ENCODE assay signal across 25 mouse cellular contexts in the genomic region with DNA sequence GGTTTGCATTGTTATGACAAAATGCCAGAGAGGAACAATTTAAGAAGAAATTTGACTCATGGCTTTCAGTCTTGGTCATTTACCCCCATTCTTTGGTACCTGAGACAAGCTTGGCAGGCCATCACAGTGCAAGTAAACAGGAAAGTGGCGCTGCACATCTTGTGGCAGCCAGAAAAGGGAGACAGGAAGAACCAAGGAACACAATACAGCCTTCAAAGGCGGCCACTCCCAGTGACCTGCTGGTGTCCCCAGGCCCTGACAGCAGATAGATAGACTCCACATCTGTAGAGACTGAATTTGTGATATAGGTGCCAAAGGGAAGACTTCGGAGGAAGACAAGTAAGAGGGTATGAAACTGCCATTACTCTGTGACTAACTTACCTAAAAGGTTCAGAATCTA. TPM values are rescaled to one million over a fixed set of nuclear protein-coding genes. Genes with fewer than 3 reads are reported as not detected.
DNase-seq lines count a peak whose midpoint lies in the region; ATAC-seq lines count a peak whose summit lies in the region.
"Had no signal": no experiment of that assay in that cellular context is flagged by ENCODE, and none has a peak within 500 bp of the region (broad histone marks: within the 10 kb centered on the region; RNA-seq: fewer than 3 reads in every experiment).

No protein-coding gene starts in this region.

- H3K27ac ChIP-seq in kidney, embryonic 15.5 days, result no peak overlapping the region
- H3K27ac ChIP-seq: embryonic facial prominence, embryonic 10.5 days; embryonic facial prominence, embryonic 15.5 days; forebrain, embryonic 12.5 days; hindbrain, embryonic 15.5 days; left cerebral cortex, adult 2 months; limb, embryonic 12.5 days; liver, embryonic 15.5 days; midbrain, embryonic 13.5 days had no signal

- H3K4me3 ChIP-seq in kidney, embryonic 15.5 days (replicated peaks), result no peak overlapping the region
- H3K4me3 ChIP-seq: embryonic facial prominence, embryonic 10.5 days; embryonic facial prominence, embryonic 15.5 days; forebrain, embryonic 12.5 days; hindbrain, embryonic 15.5 days; left cerebral cortex, adult 2 months; limb, embryonic 12.5 days; liver, embryonic 15.5 days; megakaryocyte, embryonic 14.5 days; midbrain, embryonic 13.5 days had no signal

- H3K9me3 ChIP-seq in kidney, embryonic 15.5 days (replicated peaks), result no peaks in the 10 kb centered on the region
- H3K9me3 ChIP-seq: embryonic facial prominence, embryonic 10.5 days; embryonic facial prominence, embryonic 15.5 days; liver, embryonic 15.5 days; megakaryocyte, embryonic 14.5 days had no signal

- peak; percentile 16 for DNase-seq in adrenal gland, postnatal 14 days
- DNase-seq in adrenal gland, adult 18-20 months (ENCODE audit: low spot score in 2 of 2), result no peak
- DNase-seq in kidney, adult 9 months, result peak; percentile 51
- DNase-seq in induced T-regulatory cell, adult 2 months (ENCODE audit: low read depth), result peak; percentile 50
- DNase-seq in lung, postnatal 36 days, result peak; percentile 74
- DNase-seq: adrenal gland, adult 2 months; cerebellum, adult 2 months; cerebellum, postnatal 14 days; forebrain, postnatal 0 days; gastrocnemius, postnatal 10 days; retina, postnatal 1 day; right cerebral cortex, postnatal 14 days; thymus, postnatal 4 days had no signal

- no peaks in the 10 kb centered on the region for H3K27me3 ChIP-seq in kidney, embryonic 15.5 days
- H3K27me3 ChIP-seq: embryonic facial prominence, embryonic 15.5 days; forebrain, embryonic 12.5 days; hindbrain, embryonic 15.5 days; limb, embryonic 12.5 days; liver, embryonic 15.5 days; megakaryocyte, embryonic 14.5 days; midbrain, embryonic 13.5 days had no signal

- no peak overlapping the region for H3K9ac ChIP-seq in kidney, embryonic 15.5 days
- H3K9ac ChIP-seq: embryonic facial prominence, embryonic 15.5 days; forebrain, embryonic 12.5 days; forebrain, postnatal 0 days; hindbrain, embryonic 15.5 days; limb, embryonic 12.5 days; liver, embryonic 15.5 days; midbrain, embryonic 13.5 days had no signal

- WGBS in kidney, embryonic 15.5 days, result 76% methylated on average over 3 of the region's 3 CpGs

- H3K36me3 ChIP-seq in kidney, embryonic 15.5 days, result peaks cover 9% of the 10 kb centered on the region
- H3K36me3 ChIP-seq: embryonic facial prominence, embryonic 10.5 days; embryonic facial prominence, embryonic 15.5 days; forebrain, embryonic 12.5 days; hindbrain, embryonic 15.5 days; midbrain, embryonic 13.5 days had no signal

- no peak overlapping the region for H3K4me2 ChIP-seq in kidney, embryonic 15.5 days
- H3K4me2 ChIP-seq: embryonic facial prominence, embryonic 15.5 days; forebrain, embryonic 12.5 days; heart, embryonic 11.5 days; hindbrain, embryonic 15.5 days; limb, embryonic 12.5 days; liver, embryonic 15.5 days; midbrain, embryonic 13.5 days had no signal

- no peaks in the 10 kb centered on the region for H3K4me1 ChIP-seq in kidney, embryonic 15.5 days
- H3K4me1 ChIP-seq: embryonic facial prominence, embryonic 10.5 days; embryonic facial prominence, embryonic 15.5 days; forebrain, embryonic 12.5 days; hindbrain, embryonic 15.5 days; liver, embryonic 15.5 days; midbrain, embryonic 13.5 days had no signal

- ATAC-seq in kidney, embryonic 15.5 days (replicated peaks; ENCODE audit: low FRiP score), result no peak
- no peak for ATAC-seq in granulocyte monocyte progenitor cell, adult 5-6 weeks (replicated peaks; ENCODE audit: poor library complexity, severe bottlenecking)
- ATAC-seq: forebrain, postnatal 0 days; midbrain, embryonic 13.5 days had no signal

RNA-seq across cellular contexts. Expression of gene Fam208a, which starts 20.4 kb away (rescaled TPM):
- 20.7 and 24.8 TPM in 2 replicates for total RNA-seq in adrenal gland, postnatal 14 days (2021)
- 10 to 100 TPM; 16.8 to 17.1 TPM for total RNA-seq in adrenal gland, adult 18-20 months (2021)
- polyA plus RNA-seq in kidney, embryonic 15.5 days (2015; fragmentation: Nextera tagmentation; extraction: Ambion mirVana), result 12.4 and 15.4 TPM in 2 replicates
- 28.4 and 32.0 TPM in 2 replicates for total RNA-seq in granulocyte monocyte progenitor cell, adult 5-6 weeks (2014; fragmentation: Nextera tagmentation)
- total RNA-seq in granulocyte monocyte progenitor cell, adult 5-6 weeks (2017), result 22.1 and 31.7 TPM in 2 replicates

Comparison
In these comparisons a context has a peak if more than half of its experiments do, and no peak if none do; other contexts are left out.
1. DNase-seq: peak in adrenal gland, postnatal 14 days (single experiment), kidney, adult 9 months (single experiment), induced T-regulatory cell, adult 2 months (single experiment) and lung, postnatal 36 days (single experiment); none in adrenal gland, adult 18-20 months (0 of 2).